Mouse (Mus musculus): ENCODE measurements around the gene Pfn1.

GRCm38 (mm10) chr11:70621972-70622814, 32.3 kb downstream of the Pfn1 start:
- TF ChIP-seq POLR2A (IDR thresholded peaks at IDR 0.05; ENCODE audit: extremely low read depth, insufficient read depth, low read length) = no peak
- no peak for TF ChIP-seq CTCF (IDR thresholded peaks at IDR 0.05; ENCODE audit: low read depth, low read length)

Measured in liver, adult 2 months (tissue).